Mouse (Mus musculus) limb, embryonic 15.5 days (tissue): ENCODE measurements around the gene Rnase13. TPM values are rescaled to one million over a fixed set of nuclear protein-coding genes. Genes with fewer than 3 reads are reported as not detected.

Source experiments
- ATAC-seq: fragments of 200-750 bp; cut with Nextera tagmentation; 2 replicates; pipeline ENCODE4 v1.8.0; 2017; ENCODE audit warnings: low read depth, moderate TSS enrichment; ENCODE audit not compliant: insufficient number of reproducible peaks, low FRiP score, low TSS enrichment
- H3K27ac ChIP-seq: fragments of 300-500 bp; sonication (generic); 2 replicates; pipeline ENCODE4 v1.5.1; 2015; ENCODE audit warnings: moderate library complexity, mild to moderate bottlenecking, inconsistent platforms
- H3K27me3 ChIP-seq: fragments of 300-500 bp; sonication (generic); 2 replicates; pipeline ENCODE4 v1.6.1; 2015; ENCODE audit warnings: inconsistent platforms
- H3K36me3 ChIP-seq: fragments of 300-500 bp; sonication (generic); 2 replicates; pipeline ENCODE4 v1.6.1; 2015; ENCODE audit warnings: inconsistent platforms
- H3K4me1 ChIP-seq: fragments of 300-500 bp; sonication (generic); 2 replicates; pipeline ENCODE4 v1.6.1; 2015; ENCODE audit warnings: inconsistent platforms
- H3K4me2 ChIP-seq: fragments of 300-500 bp; sonication (generic); 2 replicates; pipeline ENCODE4 v1.6.1; 2015; ENCODE audit warnings: mild to moderate bottlenecking, inconsistent platforms
- H3K4me3 ChIP-seq: fragments of 300-500 bp; sonication (generic); 2 replicates; pipeline ENCODE4 v1.5.1; 2015; ENCODE audit warnings: mild to moderate bottlenecking, inconsistent platforms
- H3K9ac ChIP-seq: fragments of 300-500 bp; sonication (generic); 2 replicates; pipeline ENCODE4 v1.6.1; 2015; ENCODE audit warnings: inconsistent platforms
- H3K9me3 ChIP-seq: fragments of 300-500 bp; sonication (generic); 2 replicates; pipeline ENCODE4 v1.6.1; 2016; ENCODE audit warnings: inconsistent platforms
- WGBS: fragments of 180-500 bp; shearing (Covaris S2); methylation state at CpG from one replicate; pipeline ENCODE4 v1.1.7; 2015; 5-methylcytosine and 5-hydroxymethylcytosine counted together
- polyA plus RNA-seq: library from polyadenylated mRNA; unstranded; fragments of >200 nt; fragmentation: Nextera tagmentation; extraction: Ambion mirVana; gene quantifications from 2 replicates; pipeline ENCODE4 v1.2.1, GENCODE M21; 2015

Rnase13 gene
- not detected in 2 replicates for polyA plus RNA-seq

- H3K9ac ChIP-seq = no peak within 1 kb of the TSS
- no peak for ATAC-seq
- peak within 1 kb of the TSS; percentile 58 for H3K27ac ChIP-seq
- no peaks in the 10 kb centered on the region for H3K27me3 ChIP-seq
- H3K9me3 ChIP-seq = no peaks in the 10 kb centered on the region
- no peak within 1 kb of the TSS for H3K4me3 ChIP-seq
- no peaks in the 10 kb centered on the region for H3K36me3 ChIP-seq
- peaks cover 16% of the 10 kb centered on the region for H3K4me1 ChIP-seq
- no peak within 1 kb of the TSS for H3K4me2 ChIP-seq
- WGBS = 78% methylated on average over 7 of the region's 7 CpGs
These were observed at the start of gene Rnase13 for GRCm38 (mm10) chr14:51922571-51922865. Gene Rnase13 (minus strand): TSS chr14:51922773.

- ATAC-seq = no peak
- H3K27me3 ChIP-seq = no peaks in the 10 kb centered on the region
- no peak overlapping the region for H3K27ac ChIP-seq
- H3K9ac ChIP-seq = no peak overlapping the region
- 57% methylated on average over 3 of the region's 3 CpGs for whole genome bisulfite sequencing
- H3K9me3 ChIP-seq = no peaks in the 10 kb centered on the region
- H3K36me3 ChIP-seq = no peaks in the 10 kb centered on the region
- no peak overlapping the region for H3K4me3 ChIP-seq
- H3K4me1 ChIP-seq = no peaks in the 10 kb centered on the region
- no peak overlapping the region for H3K4me2 ChIP-seq
These were observed 44.8 kb upstream of the Rnase13 start for GRCm38 (mm10) chr14:51967400-51967799.

- no peaks in the 10 kb centered on the region for H3K4me1 ChIP-seq
- H3K4me3 ChIP-seq = no peak overlapping the region
- H3K36me3 ChIP-seq = no peaks in the 10 kb centered on the region
- 86% methylated on average over 2 of the region's 2 CpGs for WGBS
- H3K9ac ChIP-seq = no peak overlapping the region
- H3K27ac ChIP-seq = no peak overlapping the region
- H3K4me2 ChIP-seq = no peak overlapping the region
- no peaks in the 10 kb centered on the region for H3K9me3 ChIP-seq
- ATAC-seq = no peak
- no peaks in the 10 kb centered on the region for H3K27me3 ChIP-seq
These were observed 37.7 kb upstream of the Rnase13 start for GRCm38 (mm10) chr14:51960316-51960715.

GRCm38 (mm10) chr14:51943336-51943735 lies 20.8 kb upstream of the Rnase13 start:
- 76% methylated on average over 6 of the region's 6 CpGs for WGBS

GRCm38 (mm10) chr14:51942236-51942635 lies 19.7 kb upstream of the Rnase13 start:
- no peak overlapping the region for H3K4me2 ChIP-seq
- 48% methylated on average over 7 of the region's 7 CpGs for WGBS
- H3K27me3 ChIP-seq = no peaks in the 10 kb centered on the region
- H3K9me3 ChIP-seq = no peaks in the 10 kb centered on the region
- H3K36me3 ChIP-seq = no peaks in the 10 kb centered on the region
- no peak overlapping the region for H3K9ac ChIP-seq
- ATAC-seq = no peak
- no peak overlapping the region for H3K27ac ChIP-seq
- no peak overlapping the region for H3K4me3 ChIP-seq
- H3K4me1 ChIP-seq = peaks cover 9% of the 10 kb centered on the region; the same call in 1 of the 2 replicates

More at GRCm38 (mm10) chr14:51943336-51943735, 20.8 kb upstream of the Rnase13 start:
- ATAC-seq = no peak
- Histone ChIP-seq H3K9me3 (no peaks in the 10 kb centered on the region), H3K4me1 (peaks cover 9% of the 10 kb centered on the region; the same call in 1 of the 2 replicates), H3K27ac (no peak overlapping the region), H3K4me2 (no peak overlapping the region), H3K36me3 (no peaks in the 10 kb centered on the region), H3K9ac (no peak overlapping the region), H3K4me3 (no peak overlapping the region), H3K27me3 (no peaks in the 10 kb centered on the region)

- no peak for ATAC-seq
- WGBS = 68% methylated on average over 9 of the region's 9 CpGs
- peaks cover 9% of the 10 kb centered on the region; the same call in 1 of the 2 replicates for H3K4me1 ChIP-seq
- no peaks in the 10 kb centered on the region for H3K27me3 ChIP-seq
- no peak overlapping the region for H3K4me2 ChIP-seq
- no peak overlapping the region for H3K4me3 ChIP-seq
- no peaks in the 10 kb centered on the region for H3K9me3 ChIP-seq
- H3K27ac ChIP-seq = no peak overlapping the region
- no peak overlapping the region for H3K9ac ChIP-seq
- no peaks in the 10 kb centered on the region for H3K36me3 ChIP-seq
These were observed 19.0 kb upstream of the Rnase13 start for GRCm38 (mm10) chr14:51941577-51941976.

- H3K4me2 ChIP-seq = no peak overlapping the region
- H3K9ac ChIP-seq = no peak overlapping the region
- no peaks in the 10 kb centered on the region for H3K27me3 ChIP-seq
- H3K36me3 ChIP-seq = no peaks in the 10 kb centered on the region
- H3K4me1 ChIP-seq = peaks cover 9% of the 10 kb centered on the region; the same call in 1 of the 2 replicates
- ATAC-seq = no peak
- WGBS = 24% methylated on average over 8 of the region's 8 CpGs
- no peak overlapping the region for H3K27ac ChIP-seq
- no peaks in the 10 kb centered on the region for H3K9me3 ChIP-seq
- no peak overlapping the region for H3K4me3 ChIP-seq
These were observed 18.5 kb upstream of the Rnase13 start for GRCm38 (mm10) chr14:51940944-51941560.

- Histone ChIP-seq H3K36me3 (no peaks in the 10 kb centered on the region), H3K4me3 (no peak overlapping the region), H3K27me3 (no peaks in the 10 kb centered on the region), H3K4me1 (peaks cover 9% of the 10 kb centered on the region; the same call in 1 of the 2 replicates), H3K9me3 (no peaks in the 10 kb centered on the region), H3K9ac (no peak overlapping the region), H3K4me2 (no peak overlapping the region), H3K27ac (no peak overlapping the region)
- ATAC-seq = no peak
- 87% methylated on average over 9 of the region's 9 CpGs for WGBS
These were observed 16.4 kb upstream of the Rnase13 start for GRCm38 (mm10) chr14:51939005-51939404.

GRCm38 (mm10) chr14:51932092-51933020 lies 9.8 kb upstream of the Rnase13 start:
- Histone ChIP-seq H3K4me1 (peaks cover 11% of the 10 kb centered on the region; the same call in 1 of the 2 replicates), H3K9me3 (no peaks in the 10 kb centered on the region), H3K27ac (no peak overlapping the region), H3K4me2 (no peak overlapping the region), H3K9ac (no peak overlapping the region), H3K4me3 (no peak overlapping the region), H3K36me3 (no peaks in the 10 kb centered on the region), H3K27me3 (no peaks in the 10 kb centered on the region)
- WGBS = 52% methylated on average over 10 of the region's 10 CpGs
- no peak for ATAC-seq

GRCm38 (mm10) chr14:51930824-51931223 lies 8.3 kb upstream of the Rnase13 start:
- WGBS = 29% methylated on average over 5 of the region's 5 CpGs
- no peak overlapping the region for H3K9ac ChIP-seq
- no peaks in the 10 kb centered on the region for H3K27me3 ChIP-seq
- peaks cover 11% of the 10 kb centered on the region; the same call in 1 of the 2 replicates for H3K4me1 ChIP-seq
- H3K4me2 ChIP-seq = no peak overlapping the region
- H3K9me3 ChIP-seq = no peaks in the 10 kb centered on the region
- ATAC-seq = 0 out of 2 replicates have a peak, but pooled peaks have one; percentile 51
- no peak overlapping the region for H3K4me3 ChIP-seq
- H3K36me3 ChIP-seq = no peaks in the 10 kb centered on the region
- no peak overlapping the region for H3K27ac ChIP-seq

GRCm38 (mm10) chr14:51929968-51930367 lies 7.4 kb upstream of the Rnase13 start:
- Histone ChIP-seq H3K9me3 (no peaks in the 10 kb centered on the region), H3K36me3 (no peaks in the 10 kb centered on the region), H3K4me2 (no peak overlapping the region), H3K27me3 (no peaks in the 10 kb centered on the region), H3K27ac (peak overlapping the region; percentile 24; the same call in 1 of the 2 replicates), H3K4me1 (peaks cover 11% of the 10 kb centered on the region; the same call in 1 of the 2 replicates), H3K9ac (no peak overlapping the region), H3K4me3 (no peak overlapping the region)
- ATAC-seq = no peak
- 62% methylated on average over 9 of the region's 9 CpGs for WGBS
